Comparison of ENCODE assay signal across 25 mouse cellular contexts in genomic region chr16:37874501-37875235, GRCm38 (mm10). TPM values are rescaled to one million over a fixed set of nuclear protein-coding genes. Genes with fewer than 3 reads are reported as not detected.
DNase-seq lines count a peak whose midpoint lies in the region; ATAC-seq lines count a peak whose summit lies in the region.
"Had no signal": no experiment of that assay in that cellular context is flagged by ENCODE, and none has a peak within 500 bp of the region (broad histone marks: within the 10 kb centered on the region; RNA-seq: fewer than 3 reads in every experiment).

No protein-coding gene starts in this region.

- WGBS in forebrain, embryonic 16.5 days = 78% methylated on average over 4 of the region's 4 CpGs
- 70% methylated on average over 4 of the region's 4 CpGs for WGBS in forebrain, embryonic 15.5 days
- 78% methylated on average over 4 of the region's 4 CpGs for WGBS in hindbrain, embryonic 15.5 days
- 77% methylated on average over 4 of the region's 4 CpGs for WGBS in hindbrain, embryonic 16.5 days

- H3K36me3 ChIP-seq in forebrain, embryonic 16.5 days (ENCODE audit: control insufficient read depth, insufficient read depth) = peaks cover 16% of the 10 kb centered on the region
- peaks cover 19% of the 10 kb centered on the region for H3K36me3 ChIP-seq in forebrain, embryonic 15.5 days
- H3K36me3 ChIP-seq in hindbrain, embryonic 15.5 days = peaks cover 20% of the 10 kb centered on the region
- H3K36me3 ChIP-seq in hindbrain, embryonic 16.5 days (ENCODE audit: control insufficient read depth, insufficient read depth, low read length) = peaks cover 10% of the 10 kb centered on the region

- peak overlapping the region; percentile 28; the same call in 1 of the 2 replicates for H3K27ac ChIP-seq in forebrain, embryonic 16.5 days (ENCODE audit: low read length)
- H3K27ac ChIP-seq in forebrain, embryonic 15.5 days (replicated peaks) = no peak overlapping the region
- no peak overlapping the region for H3K27ac ChIP-seq in hindbrain, embryonic 15.5 days (replicated peaks)
- no peak overlapping the region for H3K27ac ChIP-seq in hindbrain, embryonic 16.5 days (ENCODE audit: low read depth, low read length)
- H3K27ac ChIP-seq: hindbrain, embryonic 12.5 days; kidney, embryonic 15.5 days; limb, embryonic 12.5 days; liver, embryonic 14.5 days; macrophage; midbrain, embryonic 13.5 days; neural tube, embryonic 13.5 days had no signal

- no peak overlapping the region for H3K9ac ChIP-seq in forebrain, embryonic 16.5 days (replicated peaks; ENCODE audit: low read depth, low read length)
- no peak overlapping the region for H3K9ac ChIP-seq in forebrain, embryonic 15.5 days (replicated peaks)
- no peak overlapping the region for H3K9ac ChIP-seq in hindbrain, embryonic 15.5 days
- H3K9ac ChIP-seq in hindbrain, embryonic 16.5 days (ENCODE audit: low read depth, low read length) = no peak overlapping the region
- H3K9ac ChIP-seq: hindbrain, embryonic 12.5 days; kidney, embryonic 15.5 days; limb, embryonic 12.5 days; liver, embryonic 14.5 days; midbrain, embryonic 13.5 days; neural tube, embryonic 13.5 days had no signal

- DNase-seq in cerebellum, postnatal 4 days (ENCODE audit: low spot score in 2 of 2) = no peak
- DNase-seq in embryo, embryonic 9.5 days (ENCODE audit: extremely low spot score) = no peak
- DNase-seq: cerebellum, adult 9-10 months; heart, postnatal 10 days; kidney, postnatal 4 days; right cerebral cortex, postnatal 25 days had no signal

- no peaks in the 10 kb centered on the region for H3K27me3 ChIP-seq in forebrain, embryonic 16.5 days (replicated peaks; ENCODE audit: control insufficient read depth, insufficient read depth, low read length)
- H3K27me3 ChIP-seq in forebrain, embryonic 15.5 days = no peaks in the 10 kb centered on the region
- no peaks in the 10 kb centered on the region for H3K27me3 ChIP-seq in hindbrain, embryonic 15.5 days
- H3K27me3 ChIP-seq in hindbrain, embryonic 16.5 days (replicated peaks; ENCODE audit: control insufficient read depth, insufficient read depth, low read length) = no peaks in the 10 kb centered on the region
- H3K27me3 ChIP-seq: hindbrain, embryonic 12.5 days; kidney, embryonic 15.5 days; limb, embryonic 12.5 days; midbrain, embryonic 13.5 days; neural tube, embryonic 13.5 days had no signal

- peaks cover 19% of the 10 kb centered on the region for H3K4me1 ChIP-seq in forebrain, embryonic 16.5 days (replicated peaks; ENCODE audit: control insufficient read depth, insufficient read depth, low read length)
- H3K4me1 ChIP-seq in forebrain, embryonic 15.5 days = peaks cover 22% of the 10 kb centered on the region
- H3K4me1 ChIP-seq in hindbrain, embryonic 15.5 days (replicated peaks) = peaks cover 37% of the 10 kb centered on the region
- H3K4me1 ChIP-seq in hindbrain, embryonic 16.5 days (ENCODE audit: control insufficient read depth, insufficient read depth, low read depth, low read length) = peaks cover 22% of the 10 kb centered on the region

- no peak overlapping the region for H3K4me2 ChIP-seq in forebrain, embryonic 16.5 days (ENCODE audit: low read length)
- H3K4me2 ChIP-seq in forebrain, embryonic 15.5 days (replicated peaks) = no peak overlapping the region
- no peak overlapping the region for H3K4me2 ChIP-seq in hindbrain, embryonic 15.5 days
- no peak overlapping the region for H3K4me2 ChIP-seq in hindbrain, embryonic 16.5 days (ENCODE audit: low read length)
- H3K4me2 ChIP-seq: hindbrain, embryonic 12.5 days; kidney, embryonic 15.5 days; limb, embryonic 12.5 days; midbrain, embryonic 13.5 days; neural tube, embryonic 13.5 days had no signal

- no peaks in the 10 kb centered on the region for H3K9me3 ChIP-seq in forebrain, embryonic 16.5 days (ENCODE audit: control insufficient read depth, low read length)
- no peaks in the 10 kb centered on the region for H3K9me3 ChIP-seq in forebrain, embryonic 15.5 days
- H3K9me3 ChIP-seq in hindbrain, embryonic 15.5 days = no peaks in the 10 kb centered on the region
- no peaks in the 10 kb centered on the region for H3K9me3 ChIP-seq in hindbrain, embryonic 16.5 days (ENCODE audit: control insufficient read depth, low read length)
- H3K9me3 ChIP-seq: hindbrain, embryonic 12.5 days; kidney, embryonic 15.5 days; limb, embryonic 12.5 days; midbrain, embryonic 13.5 days; neural tube, embryonic 13.5 days had no signal

- no peak for ATAC-seq in forebrain, embryonic 16.5 days
- ATAC-seq in forebrain, embryonic 15.5 days (replicated peaks) = no peak
- ATAC-seq in hindbrain, embryonic 15.5 days (ENCODE audit: low FRiP score, low read depth) = 0 out of 2 replicates have a peak, but pooled peaks have one; percentile 48
- no peak for ATAC-seq in hindbrain, embryonic 16.5 days
- ATAC-seq in granulocyte monocyte progenitor cell, adult 5-6 weeks (replicated peaks; ENCODE audit: poor library complexity, severe bottlenecking) = peak; percentile 76
- ATAC-seq in megakaryocyte, adult 5-6 weeks (ENCODE audit: poor library complexity, severe bottlenecking) = peak; percentile 63
- ATAC-seq: CD4-positive, CD25-positive, alpha-beta regulatory T cell, adult 4 months; intestine, embryonic 16.5 days; midbrain, embryonic 13.5 days had no signal

- no peak overlapping the region for H3K4me3 ChIP-seq in forebrain, embryonic 16.5 days (replicated peaks; ENCODE audit: low read length)
- no peak overlapping the region for H3K4me3 ChIP-seq in forebrain, embryonic 15.5 days
- H3K4me3 ChIP-seq in hindbrain, embryonic 15.5 days = no peak overlapping the region
- no peak overlapping the region for H3K4me3 ChIP-seq in hindbrain, embryonic 16.5 days (ENCODE audit: low read length)
- H3K4me3 ChIP-seq: hindbrain, embryonic 12.5 days; kidney, embryonic 15.5 days; limb, embryonic 12.5 days; midbrain, embryonic 13.5 days; neural tube, embryonic 13.5 days had no signal

RNA-seq across cellular contexts. Expression of gene Lrrc58, which starts 6.5 kb away (rescaled TPM):
- polyA plus RNA-seq in forebrain, embryonic 16.5 days (2015; fragmentation: Nextera tagmentation; extraction: Ambion mirVana) = 54.4 and 66.3 TPM in 2 replicates
- polyA plus RNA-seq in forebrain, embryonic 15.5 days (2015; fragmentation: Nextera tagmentation; extraction: Ambion mirVana) = 61.2 and 62.6 TPM in 2 replicates
- 48.2 and 51.7 TPM in 2 replicates for polyA plus RNA-seq in hindbrain, embryonic 15.5 days (2015; fragmentation: Nextera tagmentation; extraction: Ambion mirVana)
- polyA plus RNA-seq in hindbrain, embryonic 16.5 days (2015; fragmentation: Nextera tagmentation; extraction: Ambion mirVana) = 45.3 and 48.1 TPM in 2 replicates
- total RNA-seq in granulocyte monocyte progenitor cell, adult 5-6 weeks (2014; fragmentation: Nextera tagmentation) = 59.3 and 60.5 TPM in 2 replicates
- total RNA-seq in granulocyte monocyte progenitor cell, adult 5-6 weeks (2017) = 55.8 TPM in 2 replicates
- total RNA-seq in megakaryocyte, adult 5-6 weeks (2015) = 33.6 and 38.4 TPM in 2 replicates
- total RNA-seq in megakaryocyte, adult 5-6 weeks (2017) = 23.0 and 27.4 TPM in 2 replicates

RNA-seq across cellular contexts. Expression of gene Gm36028, which starts 13.7 kb away (rescaled TPM):
- 0.19 TPM in 1 of 2 replicates, not detected in the other for polyA plus RNA-seq in forebrain, embryonic 16.5 days (2015; fragmentation: Nextera tagmentation; extraction: Ambion mirVana)
- 0.15 TPM in 1 of 2 replicates, not detected in the other for polyA plus RNA-seq in forebrain, embryonic 15.5 days (2015; fragmentation: Nextera tagmentation; extraction: Ambion mirVana)
- 0.14 and 0.27 TPM in 2 replicates for polyA plus RNA-seq in hindbrain, embryonic 15.5 days (2015; fragmentation: Nextera tagmentation; extraction: Ambion mirVana)
- polyA plus RNA-seq in hindbrain, embryonic 16.5 days (2015; fragmentation: Nextera tagmentation; extraction: Ambion mirVana) = 0.19 TPM in 1 of 2 replicates, not detected in the other
- total RNA-seq in granulocyte monocyte progenitor cell, adult 5-6 weeks (2014; fragmentation: Nextera tagmentation) = 0.92 TPM in 1 of 2 replicates, not detected in the other
- not detected in 2 replicates for total RNA-seq in granulocyte monocyte progenitor cell, adult 5-6 weeks (2017)
- total RNA-seq in megakaryocyte, adult 5-6 weeks (2015) = not detected in 2 replicates
- not detected in 2 replicates for total RNA-seq in megakaryocyte, adult 5-6 weeks (2017)
- total RNA-seq: ES-E14; gastrocnemius, adult 8-10 months; layer of hippocampus, postnatal 10 days had no signal
- polyA plus RNA-seq: CD4-positive, CD25-positive, alpha-beta regulatory T cell, adult 4 months; embryonic facial prominence, embryonic 14.5 days; macrophage had no signal

RNA-seq across cellular contexts. Expression of gene Gpr156, which starts 41.6 kb away (rescaled TPM):
- 5.4 and 5.6 TPM in 2 replicates for polyA plus RNA-seq in forebrain, embryonic 16.5 days (2015; fragmentation: Nextera tagmentation; extraction: Ambion mirVana)
- 5.3 and 5.6 TPM in 2 replicates for polyA plus RNA-seq in forebrain, embryonic 15.5 days (2015; fragmentation: Nextera tagmentation; extraction: Ambion mirVana)
- 3.3 and 5.7 TPM in 2 replicates for polyA plus RNA-seq in hindbrain, embryonic 15.5 days (2015; fragmentation: Nextera tagmentation; extraction: Ambion mirVana)
- polyA plus RNA-seq in hindbrain, embryonic 16.5 days (2015; fragmentation: Nextera tagmentation; extraction: Ambion mirVana) = 3.2 and 3.9 TPM in 2 replicates
- not detected in 2 replicates for total RNA-seq in granulocyte monocyte progenitor cell, adult 5-6 weeks (2014; fragmentation: Nextera tagmentation)
- total RNA-seq in granulocyte monocyte progenitor cell, adult 5-6 weeks (2017) = not detected in 2 replicates
- total RNA-seq in megakaryocyte, adult 5-6 weeks (2015) = not detected in 2 replicates
- not detected in 2 replicates for total RNA-seq in megakaryocyte, adult 5-6 weeks (2017)
- total RNA-seq: gastrocnemius, adult 8-10 months had no signal
- polyA plus RNA-seq: CD4-positive, CD25-positive, alpha-beta regulatory T cell, adult 4 months; macrophage had no signal

Comparison
In these comparisons a context has a peak if more than half of its experiments do, and no peak if none do; other contexts are left out.
1. ATAC-seq: peak in hindbrain, embryonic 15.5 days (single experiment), granulocyte monocyte progenitor cell, adult 5-6 weeks (single experiment) and megakaryocyte, adult 5-6 weeks (single experiment); none in forebrain, embryonic 16.5 days (single experiment), forebrain, embryonic 15.5 days (single experiment) and hindbrain, embryonic 16.5 days (single experiment).